Mouse (Mus musculus): Measurements from ENCODE around the gene Pbld2. TPM values are rescaled to one million over a fixed set of nuclear protein-coding genes. Genes with fewer than 3 reads are reported as not detected.

Pbld2 gene
- total and polyA plus RNA-seq, 2 experiments from 2014 or later, result 1.2 TPM; not detected in 1

DNA sequence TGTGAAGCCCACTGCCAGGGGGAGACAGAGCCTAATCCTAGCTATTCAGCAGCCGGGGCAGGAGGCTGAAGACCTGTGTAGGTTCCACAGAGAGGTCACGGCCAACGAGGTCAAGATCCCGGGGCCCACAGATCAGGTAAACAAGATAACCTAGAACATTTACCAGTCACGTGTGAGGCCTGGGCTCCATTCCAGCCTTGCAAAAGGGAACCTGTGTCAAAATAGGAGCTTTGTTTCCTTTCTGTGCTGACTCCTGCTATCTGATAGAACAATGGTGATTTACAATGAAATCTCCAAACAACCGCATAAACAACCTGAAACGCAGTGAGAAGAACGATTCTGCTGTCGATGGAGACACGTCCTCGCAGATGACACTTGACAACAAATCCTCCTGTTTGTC is 36.3 kb downstream of the Pbld2 start:
- no peak overlapping the region for H3K27ac ChIP-seq (ENCODE audit: low read depth, low read length)
- H3K4me3 ChIP-seq (ENCODE audit: low read depth, low read length), result no peak overlapping the region
- no peaks in the 10 kb centered on the region for H3K36me3 ChIP-seq (ENCODE audit: insufficient read depth, low read length)
- no peak overlapping the region for H3K9ac ChIP-seq (replicated peaks; ENCODE audit: low read length, poor library complexity, severe bottlenecking)
- no peaks in the 10 kb centered on the region for H3K4me1 ChIP-seq (ENCODE audit: insufficient read depth, low read length)
- no peak for TF ChIP-seq CTCF (IDR thresholded peaks at IDR 0.05)
- ATAC-seq (ENCODE audit: low FRiP score) (no peak), DNase-seq (ENCODE audit: low spot score) (no peak)
- H3K27me3 ChIP-seq (ENCODE audit: insufficient read depth, low read length), result no peaks in the 10 kb centered on the region
- no peaks in the 10 kb centered on the region for H3K9me3 ChIP-seq (ENCODE audit: low read length)
- H3K4me2 ChIP-seq (ENCODE audit: low read depth, low read length, poor library complexity, severe bottlenecking), result no peak overlapping the region
- WGBS, result 60% methylated on average over 11 of the region's 11 CpGs

DNA sequence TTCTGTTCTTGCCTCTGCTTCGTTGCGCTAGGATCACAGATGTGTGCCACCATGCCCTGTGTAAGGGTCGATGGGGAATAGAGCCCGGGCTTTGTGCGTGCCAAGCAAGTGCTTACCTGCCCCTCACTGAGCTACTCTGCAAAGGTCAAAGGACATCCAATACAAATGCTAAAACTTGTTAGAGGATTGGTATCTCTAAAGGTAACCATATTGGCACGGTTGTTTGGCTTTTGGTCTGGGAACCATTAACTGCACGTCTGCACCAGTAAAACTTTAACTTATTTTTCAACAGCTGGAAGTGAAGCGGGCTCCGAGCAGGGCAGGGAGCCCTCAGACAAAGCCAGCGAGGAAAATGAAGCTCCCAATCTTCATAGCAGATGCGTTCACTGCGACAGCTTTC is 37.2 kb downstream of the Pbld2 start:
- DNase-seq (ENCODE audit: low spot score) (no peak), ATAC-seq (ENCODE audit: low FRiP score) (no peak)
- no peak for TF ChIP-seq CTCF (IDR thresholded peaks at IDR 0.05)
- Histone ChIP-seq H3K4me2 (ENCODE audit: low read depth, low read length, poor library complexity, severe bottlenecking) (no peak overlapping the region), H3K27ac (ENCODE audit: low read depth, low read length) (no peak overlapping the region), H3K27me3 (ENCODE audit: insufficient read depth, low read length) (no peaks in the 10 kb centered on the region), H3K9me3 (ENCODE audit: low read length) (no peaks in the 10 kb centered on the region), H3K4me3 (ENCODE audit: low read depth, low read length) (no peak overlapping the region), H3K36me3 (ENCODE audit: insufficient read depth, low read length) (no peaks in the 10 kb centered on the region), H3K9ac (replicated peaks; ENCODE audit: low read length, poor library complexity, severe bottlenecking) (no peak overlapping the region), H3K4me1 (ENCODE audit: insufficient read depth, low read length) (no peaks in the 10 kb centered on the region)
- WGBS, result 84% methylated on average over 11 of the region's 12 CpGs

DNA sequence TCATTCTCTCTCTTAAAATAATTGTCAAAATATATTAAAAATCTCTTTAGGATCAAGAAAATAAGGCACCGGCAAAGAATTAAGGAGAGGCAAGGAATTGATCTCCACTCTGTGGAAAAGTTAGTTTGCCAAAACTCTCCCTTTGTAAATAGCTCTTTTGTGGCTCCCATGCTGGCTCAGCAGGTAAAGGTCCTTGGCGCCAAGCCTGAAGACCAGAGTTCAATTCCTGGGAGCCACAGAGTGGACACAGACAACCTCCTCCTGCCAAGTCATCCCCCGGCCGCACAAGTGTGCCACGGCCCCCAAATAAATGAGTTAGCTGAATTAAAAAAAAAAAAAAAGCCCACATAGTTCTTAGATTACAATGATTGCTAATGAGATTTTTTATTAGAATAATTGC is 38.6 kb downstream of the Pbld2 start:
- no peaks in the 10 kb centered on the region for H3K27me3 ChIP-seq (ENCODE audit: insufficient read depth, low read length)
- H3K4me2 ChIP-seq (ENCODE audit: low read depth, low read length, poor library complexity, severe bottlenecking), result no peak overlapping the region
- no peak for ATAC-seq (ENCODE audit: low FRiP score)
- 87% methylated on average over 5 of the region's 5 CpGs for WGBS
- no peak overlapping the region for H3K4me3 ChIP-seq (ENCODE audit: low read depth, low read length)
- no peak for DNase-seq (ENCODE audit: low spot score)
- H3K9me3 ChIP-seq (ENCODE audit: low read length), result no peaks in the 10 kb centered on the region
- TF ChIP-seq CTCF (IDR thresholded peaks at IDR 0.05), result no peak
- H3K4me1 ChIP-seq (ENCODE audit: insufficient read depth, low read length), result no peaks in the 10 kb centered on the region
- no peaks in the 10 kb centered on the region for H3K36me3 ChIP-seq (ENCODE audit: insufficient read depth, low read length)
- H3K9ac ChIP-seq (replicated peaks; ENCODE audit: low read length, poor library complexity, severe bottlenecking), result no peak overlapping the region
- H3K27ac ChIP-seq (ENCODE audit: low read depth, low read length), result no peak overlapping the region

DNA sequence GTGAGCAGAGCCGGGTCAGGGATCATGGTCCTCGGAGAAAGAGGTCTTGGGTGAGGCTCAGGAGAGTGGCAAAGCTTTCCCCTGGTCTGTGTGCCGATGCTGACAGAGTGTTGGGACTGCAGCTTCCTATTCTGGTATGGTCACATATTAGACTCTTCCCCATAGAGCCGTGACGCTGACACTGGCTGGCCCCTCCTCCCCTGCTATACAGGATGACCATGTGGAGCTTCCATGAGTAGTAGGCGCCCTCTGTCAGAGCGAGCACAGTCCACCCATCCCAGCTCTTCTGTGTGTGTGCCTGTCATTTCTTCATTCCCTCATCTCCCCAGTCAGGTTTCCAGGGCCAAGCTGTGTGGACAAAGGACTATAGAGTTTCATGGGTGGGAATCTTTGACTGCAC is 39.2 kb downstream of the Pbld2 start:
- Histone ChIP-seq H3K4me3 (ENCODE audit: low read depth, low read length) (no peak overlapping the region), H3K4me2 (ENCODE audit: low read depth, low read length, poor library complexity, severe bottlenecking) (no peak overlapping the region), H3K9ac (replicated peaks; ENCODE audit: low read length, poor library complexity, severe bottlenecking) (no peak overlapping the region), H3K27me3 (ENCODE audit: insufficient read depth, low read length) (no peaks in the 10 kb centered on the region), H3K27ac (ENCODE audit: low read depth, low read length) (no peak overlapping the region), H3K36me3 (ENCODE audit: insufficient read depth, low read length) (no peaks in the 10 kb centered on the region), H3K9me3 (ENCODE audit: low read length) (no peaks in the 10 kb centered on the region), H3K4me1 (ENCODE audit: insufficient read depth, low read length) (no peaks in the 10 kb centered on the region)
- ATAC-seq (ENCODE audit: low FRiP score), result no peak
- TF ChIP-seq CTCF (IDR thresholded peaks at IDR 0.05), result no peak
- WGBS, result 66% methylated on average over 7 of the region's 7 CpGs
- no peak for DNase-seq (ENCODE audit: low spot score)

DNA sequence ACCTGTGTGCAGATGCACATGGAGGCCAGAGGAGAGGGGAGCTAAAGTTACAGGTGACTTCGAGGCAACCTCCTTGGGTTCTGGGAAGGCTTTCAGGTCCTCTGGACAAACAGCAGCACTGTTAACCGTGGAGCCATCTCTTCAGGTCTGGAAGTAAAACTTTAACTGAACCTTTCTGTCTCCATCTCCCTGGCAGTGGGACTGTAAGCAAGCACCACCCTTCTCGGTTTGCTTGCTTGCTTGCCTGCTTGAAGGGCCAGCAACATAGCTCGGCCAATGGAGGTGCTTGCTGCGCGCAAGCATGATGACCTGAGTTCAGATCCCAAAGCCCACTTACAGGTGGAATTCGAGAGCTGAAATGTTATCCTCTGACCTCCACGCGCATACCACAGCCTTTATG is 40.4 kb downstream of the Pbld2 start:
- no peaks in the 10 kb centered on the region for H3K4me1 ChIP-seq (ENCODE audit: insufficient read depth, low read length)
- no peaks in the 10 kb centered on the region for H3K9me3 ChIP-seq (ENCODE audit: low read length)
- no peak for TF ChIP-seq CTCF (IDR thresholded peaks at IDR 0.05)
- no peaks in the 10 kb centered on the region for H3K27me3 ChIP-seq (ENCODE audit: insufficient read depth, low read length)
- H3K27ac ChIP-seq (ENCODE audit: low read depth, low read length), result no peak overlapping the region
- DNase-seq (ENCODE audit: low spot score) (no peak), ATAC-seq (ENCODE audit: low FRiP score) (no peak)
- H3K9ac ChIP-seq (replicated peaks; ENCODE audit: low read length, poor library complexity, severe bottlenecking), result no peak overlapping the region
- H3K4me2 ChIP-seq (ENCODE audit: low read depth, low read length, poor library complexity, severe bottlenecking), result no peak overlapping the region
- 89% methylated on average over 9 of the region's 9 CpGs for WGBS
- H3K4me3 ChIP-seq (ENCODE audit: low read depth, low read length), result no peak overlapping the region
- no peaks in the 10 kb centered on the region for H3K36me3 ChIP-seq (ENCODE audit: insufficient read depth, low read length)

DNA sequence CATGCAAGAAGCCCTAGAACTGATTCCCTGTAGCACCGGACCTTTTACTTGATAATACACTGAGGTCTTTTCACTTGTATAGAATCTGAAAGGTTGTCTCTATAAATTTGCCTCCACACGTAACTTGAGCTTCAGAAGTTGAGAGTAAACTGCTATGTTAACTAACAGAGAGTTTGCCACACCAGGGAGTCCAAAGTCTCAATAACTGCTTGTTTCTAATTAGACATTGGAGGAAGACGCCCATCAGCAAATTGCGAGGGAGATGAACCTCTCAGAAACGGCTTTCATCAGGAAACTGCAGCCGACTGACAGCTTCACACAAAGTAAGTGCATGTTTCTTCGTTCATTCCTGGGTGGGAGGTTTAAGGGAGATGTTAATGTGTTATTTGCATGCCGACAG is 41.4 kb downstream of the Pbld2 start:
- DNase-seq (ENCODE audit: low spot score), result peak; percentile 3
- no peak for TF ChIP-seq CTCF (IDR thresholded peaks at IDR 0.05)
- no peak for ATAC-seq (ENCODE audit: low FRiP score)

More for the DNA sequence above, 41.4 kb downstream of the Pbld2 start:
- no peaks in the 10 kb centered on the region for H3K36me3 ChIP-seq (ENCODE audit: insufficient read depth, low read length)
- no peak overlapping the region for H3K4me2 ChIP-seq (ENCODE audit: low read depth, low read length, poor library complexity, severe bottlenecking)
- no peak overlapping the region for H3K27ac ChIP-seq (ENCODE audit: low read depth, low read length)
- no peaks in the 10 kb centered on the region for H3K27me3 ChIP-seq (ENCODE audit: insufficient read depth, low read length)
- no peak overlapping the region for H3K9ac ChIP-seq (replicated peaks; ENCODE audit: low read length, poor library complexity, severe bottlenecking)
- H3K9me3 ChIP-seq (ENCODE audit: low read length), result no peaks in the 10 kb centered on the region
- no peaks in the 10 kb centered on the region for H3K4me1 ChIP-seq (ENCODE audit: insufficient read depth, low read length)
- 59% methylated on average over 8 of the region's 8 CpGs for WGBS
- H3K4me3 ChIP-seq (ENCODE audit: low read depth, low read length), result no peak overlapping the region

Measured in midbrain, postnatal 0 days (tissue).